Mouse (Mus musculus): Measurements from ENCODE around the gene Rbm20. TPM values are rescaled to one million over a fixed set of nuclear protein-coding genes. Genes with fewer than 3 reads are reported as not detected.

Rbm20 gene
- polyA plus RNA-seq (2015; fragmentation: Nextera tagmentation; extraction: Ambion mirVana) = 0.84 and 1.4 TPM in 2 replicates

DNA sequence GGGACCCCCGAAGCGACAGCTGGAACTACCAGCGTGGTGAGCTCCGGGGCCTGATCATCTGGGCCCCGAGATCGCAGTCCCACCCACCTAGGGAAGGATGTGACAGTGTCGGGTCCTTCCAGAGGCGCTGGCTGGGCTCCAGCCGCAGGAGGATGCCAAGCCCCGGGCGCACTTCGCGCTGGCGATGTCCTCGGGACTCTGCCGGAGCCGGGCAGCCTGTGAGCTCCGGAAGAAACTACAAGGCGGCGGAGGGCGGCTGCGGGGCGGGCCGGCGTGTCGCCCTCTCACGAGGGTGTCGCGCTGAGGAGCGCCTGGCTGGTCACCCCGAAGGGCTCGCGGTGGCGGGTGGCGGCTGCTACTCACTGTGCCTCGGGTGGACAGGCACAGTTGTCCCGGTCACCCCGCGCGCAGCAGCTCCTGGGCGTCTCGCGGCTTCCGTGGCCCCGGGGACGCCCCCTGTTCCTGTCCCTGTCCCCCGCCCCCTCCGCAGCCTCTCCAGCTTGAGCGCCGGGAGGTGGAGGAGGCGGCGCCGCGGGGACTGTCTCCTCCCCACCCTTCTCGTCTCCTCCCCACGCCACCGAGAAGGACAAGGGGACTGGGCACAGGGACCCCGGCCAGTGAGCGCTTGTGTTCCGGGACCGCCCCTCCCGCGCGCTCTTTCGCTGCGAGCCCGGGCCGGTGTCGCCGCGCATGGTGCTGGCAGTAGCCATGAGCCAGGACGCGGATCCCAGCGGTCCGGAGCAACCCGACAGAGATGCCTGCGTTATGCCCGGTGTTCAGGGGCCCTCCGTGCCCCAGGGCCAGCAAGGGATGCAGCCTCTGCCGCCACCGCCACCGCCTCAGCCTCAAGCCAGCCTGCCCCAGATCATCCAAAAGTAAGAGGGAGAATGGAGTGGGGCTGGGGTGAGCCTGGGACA, at the start of gene Rbm20:
Gene Rbm20 (plus strand): TSS at position 589 of the 917 bp plus-strand sequence.
- peak within 1 kb of the TSS; percentile 76 for H3K9ac ChIP-seq (replicated peaks)
- peak within 1 kb of the TSS; percentile 100 for H3K4me2 ChIP-seq (replicated peaks)
- WGBS = under 1% methylated on average over 55 of the region's 82 CpGs
- no peak within 1 kb of the TSS for H3K27ac ChIP-seq
- H3K4me1 ChIP-seq (replicated peaks) = peaks cover 18% of the 10 kb centered on the region
- no peaks in the 10 kb centered on the region for H3K9me3 ChIP-seq
- ATAC-seq = peak; percentile 85
- peaks cover 72% of the 10 kb centered on the region for H3K27me3 ChIP-seq
- peak within 1 kb of the TSS; percentile 69 for H3K4me3 ChIP-seq (replicated peaks)
- no peaks in the 10 kb centered on the region for H3K36me3 ChIP-seq

DNA sequence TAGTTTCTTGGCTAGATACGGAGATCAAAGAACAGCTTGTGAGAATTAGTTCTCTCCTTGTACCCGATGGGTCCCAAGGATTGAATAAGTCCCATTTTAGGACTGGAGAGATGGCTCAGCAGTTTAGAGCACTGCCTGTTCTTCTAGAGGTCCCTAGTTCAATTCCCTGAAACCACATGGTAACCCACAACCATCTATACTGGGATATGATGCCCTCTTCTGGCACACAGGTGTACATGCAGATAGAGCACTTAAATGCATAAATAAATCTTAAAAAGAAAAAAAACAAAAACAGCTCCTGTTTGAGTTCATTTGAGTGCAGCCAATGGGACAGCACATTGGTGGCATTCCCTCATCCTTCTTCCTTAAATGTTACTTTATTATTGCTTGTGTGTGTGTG, 39.1 kb upstream of the Rbm20 start:
- Histone ChIP-seq H3K27ac (no peak overlapping the region), H3K9me3 (no peaks in the 10 kb centered on the region), H3K27me3 (no peaks in the 10 kb centered on the region), H3K36me3 (peaks cover 72% of the 10 kb centered on the region), H3K4me2 (replicated peaks) (no peak overlapping the region), H3K4me1 (replicated peaks) (no peaks in the 10 kb centered on the region), H3K9ac (replicated peaks) (no peak overlapping the region), H3K4me3 (replicated peaks) (no peak overlapping the region)
- 92% methylated on average over 2 of the region's 2 CpGs for WGBS
- ATAC-seq = no peak

DNA sequence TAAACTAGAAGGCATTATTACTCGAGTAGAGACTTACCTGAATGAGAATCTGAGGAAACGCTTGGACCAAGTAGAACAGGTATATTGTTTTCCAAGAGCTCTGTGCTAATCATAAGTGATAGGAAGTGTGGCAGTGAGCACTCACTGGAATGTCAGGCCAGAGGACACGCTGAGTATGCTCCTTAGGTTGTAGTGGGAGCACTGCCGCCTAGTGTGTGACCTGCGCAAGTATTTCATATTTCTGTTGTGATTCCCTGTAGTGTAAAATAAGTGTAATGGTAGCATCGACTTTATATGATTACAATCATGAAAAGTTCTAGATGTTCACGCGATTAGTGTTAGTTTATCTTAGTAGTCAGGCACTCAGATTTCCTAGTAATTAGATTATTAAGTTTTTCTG, 38.4 kb upstream of the Rbm20 start:
- ATAC-seq = no peak
- WGBS = 94% methylated on average over 8 of the region's 8 CpGs
- peaks cover 72% of the 10 kb centered on the region for H3K36me3 ChIP-seq

DNA sequence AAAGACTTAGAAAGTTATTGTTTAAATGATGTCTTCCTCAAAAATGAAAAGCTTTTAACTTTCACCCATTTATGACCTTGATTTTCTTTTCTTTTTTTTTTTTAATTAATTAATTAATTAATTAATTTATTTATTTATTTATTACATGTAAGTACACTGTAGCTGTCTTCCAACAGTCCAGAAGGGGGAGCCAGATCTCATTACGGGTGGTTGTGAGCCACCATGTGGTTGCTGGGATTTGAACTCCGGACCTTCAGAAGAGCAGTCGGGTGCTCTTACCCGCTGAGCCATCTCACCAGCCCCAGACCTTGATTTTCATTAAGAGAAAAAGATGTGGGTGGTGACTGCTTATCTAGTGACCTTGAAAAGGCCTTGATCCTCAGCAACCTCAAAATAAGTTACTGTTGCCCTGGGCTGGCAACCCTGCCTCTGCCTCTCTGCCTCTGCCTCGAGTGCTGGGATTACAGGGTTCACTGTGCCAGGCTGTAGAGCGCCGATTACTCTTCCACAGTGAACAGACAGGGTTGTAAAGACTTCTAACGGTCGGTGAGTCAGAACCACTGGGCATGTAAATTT, 33.0 kb upstream of the Rbm20 start:
- peaks cover 69% of the 10 kb centered on the region for H3K36me3 ChIP-seq
- H3K9me3 ChIP-seq = no peaks in the 10 kb centered on the region
- WGBS = 95% methylated on average over 9 of the region's 9 CpGs
- ATAC-seq = no peak
- H3K27ac ChIP-seq = no peak overlapping the region
- H3K9ac ChIP-seq (replicated peaks) = no peak overlapping the region
- peaks cover 3% of the 10 kb centered on the region; the same call in 1 of the 2 replicates for H3K4me1 ChIP-seq (replicated peaks)
- no peak overlapping the region for H3K4me3 ChIP-seq (replicated peaks)
- no peaks in the 10 kb centered on the region for H3K27me3 ChIP-seq
- no peak overlapping the region for H3K4me2 ChIP-seq (replicated peaks)

More for the DNA sequence above, 38.4 kb upstream of the Rbm20 start:
- Histone ChIP-seq H3K4me1 (replicated peaks) (no peaks in the 10 kb centered on the region), H3K4me2 (replicated peaks) (no peak overlapping the region), H3K27me3 (no peaks in the 10 kb centered on the region), H3K4me3 (replicated peaks) (no peak overlapping the region), H3K9me3 (no peaks in the 10 kb centered on the region), H3K27ac (no peak overlapping the region), H3K9ac (replicated peaks) (no peak overlapping the region)

DNA sequence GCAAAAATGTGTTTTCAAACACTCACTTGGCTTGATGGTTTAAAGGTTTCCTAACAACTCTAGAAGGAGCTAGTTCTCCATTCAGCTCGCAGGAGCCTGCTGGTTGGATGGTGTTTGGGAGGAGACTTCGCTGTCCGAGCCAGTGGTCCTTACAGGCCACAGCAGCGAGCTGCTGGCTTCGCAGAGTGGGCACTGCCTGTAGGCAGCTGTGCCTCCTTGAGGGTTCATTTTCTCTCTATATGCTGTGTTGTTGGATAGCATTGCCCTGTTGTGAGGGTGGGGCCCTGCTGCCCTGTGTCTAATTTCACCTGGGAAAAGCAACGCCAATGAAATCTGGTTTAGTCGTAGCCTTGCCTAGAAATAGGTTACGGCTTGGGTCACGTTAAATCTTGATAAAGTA, 29.8 kb upstream of the Rbm20 start:
- Histone ChIP-seq H3K4me1 (replicated peaks) (peaks cover 13% of the 10 kb centered on the region), H3K9me3 (no peaks in the 10 kb centered on the region), H3K27ac (no peak overlapping the region), H3K4me3 (replicated peaks) (no peak overlapping the region), H3K36me3 (peaks cover 47% of the 10 kb centered on the region), H3K27me3 (no peaks in the 10 kb centered on the region), H3K4me2 (replicated peaks) (no peak overlapping the region), H3K9ac (replicated peaks) (no peak overlapping the region)
- WGBS = 92% methylated on average over 9 of the region's 9 CpGs
- no peak for ATAC-seq

DNA sequence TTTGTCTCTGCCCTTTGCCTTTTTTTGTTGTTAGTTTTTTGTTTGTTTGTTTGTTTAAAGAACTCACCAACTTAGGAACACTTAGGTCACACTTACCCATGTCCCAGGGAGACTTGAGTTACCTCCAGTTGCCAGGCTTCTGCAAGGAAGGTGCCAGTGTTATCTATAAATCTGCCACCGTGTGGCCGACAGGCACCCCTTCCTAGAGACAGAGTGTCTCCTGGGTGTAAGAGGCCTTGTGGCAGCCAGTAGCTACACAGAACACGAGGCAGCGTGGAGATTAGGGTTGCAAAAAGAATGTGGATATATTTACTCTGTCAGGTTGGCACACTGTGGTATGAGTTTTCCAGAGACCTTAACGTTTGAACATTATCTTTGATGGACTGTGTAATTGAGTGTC, 29.1 kb upstream of the Rbm20 start:
- Histone ChIP-seq H3K4me3 (replicated peaks) (no peak overlapping the region), H3K4me2 (replicated peaks) (no peak overlapping the region), H3K9ac (replicated peaks) (no peak overlapping the region), H3K27me3 (no peaks in the 10 kb centered on the region), H3K27ac (no peak overlapping the region), H3K9me3 (no peaks in the 10 kb centered on the region), H3K36me3 (peaks cover 44% of the 10 kb centered on the region), H3K4me1 (replicated peaks) (peaks cover 20% of the 10 kb centered on the region)
- ATAC-seq = no peak
- WGBS = 59% methylated on average over 5 of the region's 5 CpGs

DNA sequence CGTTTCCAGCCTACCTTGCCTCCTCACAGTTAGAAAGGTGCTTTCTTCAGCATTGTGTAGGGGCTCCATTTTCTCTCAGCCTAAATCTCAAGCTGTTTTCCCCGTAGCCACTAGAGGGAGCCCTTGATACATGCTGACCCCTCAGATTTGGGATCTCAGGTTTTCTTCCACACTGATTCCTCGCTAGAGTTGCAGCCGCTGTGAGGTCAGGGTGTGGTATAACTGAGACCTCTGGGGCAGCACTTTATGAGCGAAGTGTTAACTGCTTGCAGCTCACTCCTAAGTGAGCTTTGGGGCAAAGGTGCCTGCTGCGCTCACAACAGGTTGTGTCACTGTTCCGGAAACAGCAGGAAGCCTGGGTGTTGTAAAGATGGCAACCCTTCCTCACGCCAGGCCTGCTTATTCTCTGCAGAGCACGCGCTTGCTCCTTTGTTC, 28.3 kb upstream of the Rbm20 start:
- no peaks in the 10 kb centered on the region for H3K27me3 ChIP-seq
- WGBS = 42% methylated on average over 10 of the region's 10 CpGs
- no peaks in the 10 kb centered on the region for H3K9me3 ChIP-seq
- ATAC-seq = peak; percentile 69
- peaks cover 37% of the 10 kb centered on the region for H3K36me3 ChIP-seq
- H3K4me1 ChIP-seq (replicated peaks) = peaks cover 22% of the 10 kb centered on the region
- H3K27ac ChIP-seq = no peak overlapping the region
- no peak overlapping the region for H3K4me2 ChIP-seq (replicated peaks)
- no peak overlapping the region for H3K4me3 ChIP-seq (replicated peaks)
- no peak overlapping the region for H3K9ac ChIP-seq (replicated peaks)

DNA sequence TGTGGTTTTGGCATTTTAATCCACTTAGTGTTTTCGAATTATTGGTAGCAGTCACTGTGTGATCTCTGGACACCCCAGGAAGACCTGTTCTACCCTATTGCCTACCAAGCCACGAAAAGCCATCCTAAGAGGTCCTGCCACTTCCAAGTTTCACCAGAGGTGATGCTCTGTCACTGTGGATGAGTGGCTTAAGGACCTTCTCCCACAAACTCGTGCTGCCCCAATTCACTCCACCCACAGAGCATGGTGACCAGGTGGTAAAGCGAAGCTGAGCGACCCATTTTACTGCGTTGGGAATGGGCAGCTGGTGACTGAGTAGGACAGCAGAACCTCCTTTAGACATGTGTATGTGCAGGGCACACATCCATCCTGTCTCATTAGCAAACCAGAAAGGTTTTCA, 27.7 kb upstream of the Rbm20 start:
- Histone ChIP-seq H3K4me3 (replicated peaks) (no peak overlapping the region), H3K4me2 (replicated peaks) (no peak overlapping the region), H3K9me3 (no peaks in the 10 kb centered on the region), H3K36me3 (peaks cover 33% of the 10 kb centered on the region), H3K27me3 (no peaks in the 10 kb centered on the region), H3K27ac (no peak overlapping the region), H3K9ac (replicated peaks) (no peak overlapping the region), H3K4me1 (replicated peaks) (peaks cover 28% of the 10 kb centered on the region)
- WGBS = 81% methylated on average over 6 of the region's 6 CpGs
- ATAC-seq = peak; percentile 37; the same call in 1 of the 2 replicates

DNA sequence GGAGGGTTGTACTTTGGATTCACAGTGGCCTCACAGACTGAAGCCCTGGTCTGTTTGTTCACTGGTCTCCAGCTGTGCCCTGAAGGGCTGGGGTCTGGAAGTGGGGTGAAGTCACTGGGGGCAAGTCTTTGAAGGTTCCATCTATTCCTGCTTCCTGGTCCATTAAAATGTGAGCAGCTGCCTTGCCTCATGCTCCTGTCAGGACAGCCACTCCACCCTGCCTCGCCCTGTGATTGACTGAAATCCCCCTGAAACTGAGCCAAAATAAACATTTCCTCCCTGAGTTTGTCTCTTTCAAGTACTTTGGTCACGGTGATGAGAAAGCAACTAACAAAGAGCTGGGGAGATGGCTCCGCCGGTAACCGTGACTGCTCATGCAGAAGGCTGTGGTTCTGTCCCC, 27.3 kb upstream of the Rbm20 start:
- Histone ChIP-seq H3K36me3 (peaks cover 30% of the 10 kb centered on the region), H3K4me1 (replicated peaks) (peaks cover 28% of the 10 kb centered on the region), H3K4me3 (replicated peaks) (no peak overlapping the region), H3K9me3 (no peaks in the 10 kb centered on the region), H3K4me2 (replicated peaks) (no peak overlapping the region), H3K27me3 (no peaks in the 10 kb centered on the region), H3K27ac (no peak overlapping the region), H3K9ac (replicated peaks) (no peak overlapping the region)
- WGBS = 44% methylated on average over 5 of the region's 5 CpGs
- ATAC-seq = no peak

DNA sequence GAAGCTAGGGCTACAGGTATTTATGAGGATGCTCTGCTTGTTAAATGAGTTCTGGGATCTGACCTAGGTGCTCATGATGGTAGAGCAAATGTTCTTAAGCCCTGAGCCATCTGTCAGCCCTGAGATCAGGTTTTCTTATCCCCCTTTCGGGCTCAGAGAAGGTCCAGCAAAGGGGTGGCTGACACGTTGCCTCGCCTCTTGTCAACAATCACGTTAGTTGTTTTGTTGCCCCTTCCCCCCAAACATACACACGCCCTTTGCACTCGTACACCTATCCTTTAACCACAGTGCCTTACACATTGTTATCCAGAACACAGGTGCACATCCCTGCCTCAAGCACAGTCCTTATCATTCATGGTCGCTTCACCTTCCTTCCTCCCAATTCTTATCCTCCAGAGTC, 26.2 kb upstream of the Rbm20 start:
- H3K36me3 ChIP-seq = peaks cover 21% of the 10 kb centered on the region
- H3K27ac ChIP-seq = no peak overlapping the region
- no peak overlapping the region for H3K9ac ChIP-seq (replicated peaks)
- H3K4me2 ChIP-seq (replicated peaks) = no peak overlapping the region
- H3K4me3 ChIP-seq (replicated peaks) = no peak overlapping the region
- no peaks in the 10 kb centered on the region for H3K27me3 ChIP-seq
- H3K4me1 ChIP-seq (replicated peaks) = peaks cover 28% of the 10 kb centered on the region
- ATAC-seq = no peak
- 86% methylated on average over 7 of the region's 7 CpGs for WGBS
- no peaks in the 10 kb centered on the region for H3K9me3 ChIP-seq

DNA sequence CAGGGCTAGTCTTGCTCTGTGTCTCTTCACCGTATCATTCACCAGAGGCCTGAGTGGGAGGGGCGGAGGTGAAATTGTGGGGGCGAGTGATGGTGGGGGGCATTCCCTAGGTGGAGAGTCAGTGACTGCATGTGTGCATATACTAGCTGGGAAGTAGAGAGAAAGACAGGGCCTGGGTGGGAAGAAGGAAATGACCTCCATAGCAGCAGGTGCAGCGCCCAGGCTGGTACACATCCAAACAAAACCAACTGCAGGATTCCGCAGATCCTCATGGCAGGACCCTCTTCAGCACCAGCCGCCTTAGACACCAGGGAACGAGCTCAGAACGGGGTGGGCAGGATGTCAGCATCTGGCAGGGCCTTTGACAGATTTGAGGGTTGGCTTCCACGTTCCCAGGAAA, 24.8 kb upstream of the Rbm20 start:
- peak; percentile 1; the same call in 1 of the 2 replicates for ATAC-seq
- no peak overlapping the region for H3K4me2 ChIP-seq (replicated peaks)
- H3K9me3 ChIP-seq = no peaks in the 10 kb centered on the region
- H3K9ac ChIP-seq (replicated peaks) = 0 out of 2 replicates have a peak overlapping the region, but pooled peaks have one; percentile 11
- 0 out of 2 replicates have a peak, but pooled peaks cover 8% of the 10 kb centered on the region for H3K36me3 ChIP-seq
- H3K4me3 ChIP-seq (replicated peaks) = no peak overlapping the region
- 56% methylated on average over 9 of the region's 9 CpGs for WGBS
- H3K27me3 ChIP-seq = no peaks in the 10 kb centered on the region
- H3K27ac ChIP-seq = no peak overlapping the region
- H3K4me1 ChIP-seq (replicated peaks) = peaks cover 28% of the 10 kb centered on the region

Measured in midbrain, embryonic 13.5 days (tissue).